Mouse (Mus musculus) spleen, adult 2 months (tissue): ENCODE results near the gene Cldn3.

ENCODE experiments used
- CTCF ChIP-seq: fragments of 200-500 bp; IDR thresholded peaks from 2 replicates; pipeline ENCODE4 v1.5.1; 2011; ENCODE audit warnings: mild to moderate bottlenecking, inconsistent platforms; ENCODE audit not compliant: insufficient read depth, insufficient read length, insufficient replicate concordance; ENCODE audit errors: extremely low read depth
- POLR2A ChIP-seq: fragments of 200-500 bp; IDR thresholded peaks from 2 replicates; pipeline ENCODE4 v1.6.1; 2011; ENCODE audit warnings: low read depth, low read length, inconsistent platforms

DNA sequence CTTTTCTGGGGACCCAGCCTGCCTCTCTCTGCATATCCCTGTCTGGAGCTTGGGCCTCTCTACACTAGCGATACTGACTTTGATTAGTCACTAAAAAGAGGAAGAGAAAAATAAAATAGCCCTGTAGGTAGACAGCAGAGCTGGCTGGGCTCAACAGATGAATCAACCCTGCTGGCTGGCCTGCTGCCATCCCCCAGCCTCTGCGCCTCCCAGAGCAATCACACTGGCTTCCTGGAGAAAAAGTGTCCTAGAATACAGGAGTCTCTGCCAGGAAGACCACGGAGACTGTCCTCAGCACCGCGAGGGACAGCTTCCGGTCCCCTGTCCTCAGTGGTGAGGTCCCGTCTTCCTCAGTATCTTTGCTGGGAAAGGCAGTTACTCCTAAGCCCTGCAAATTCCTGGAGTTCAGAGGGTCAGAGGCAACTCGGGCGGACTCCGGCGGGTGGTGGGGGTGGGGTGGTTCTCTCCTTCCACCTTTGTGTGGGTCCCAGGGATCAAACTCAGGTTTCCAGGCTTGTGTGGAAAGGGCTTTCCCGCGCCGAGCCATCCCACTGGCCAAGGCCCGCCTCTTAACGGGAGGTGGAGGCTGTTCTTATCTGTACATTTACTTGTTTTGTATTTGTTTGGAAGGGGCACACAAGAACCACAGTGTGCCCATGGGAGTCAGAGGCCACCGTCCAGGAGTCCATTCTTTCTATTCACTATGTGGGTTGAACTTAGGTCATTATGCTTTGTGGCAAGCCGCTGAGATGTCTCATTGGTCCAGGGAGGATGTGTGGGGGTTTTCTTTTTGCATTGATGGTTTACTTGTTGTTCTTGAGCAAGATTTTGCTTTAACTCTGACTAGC is 43.2 kb downstream of the Cldn3 start:
- no peak for TF ChIP-seq POLR2A
- no peak for TF ChIP-seq CTCF
